Mouse (Mus musculus): ENCODE data around the gene Prmt8. TPM values are rescaled to one million over a fixed set of nuclear protein-coding genes. Genes with fewer than 3 reads are reported as not detected.

The Prmt8 gene
- polyA plus RNA-seq, 1 experiment = not detected

DNA sequence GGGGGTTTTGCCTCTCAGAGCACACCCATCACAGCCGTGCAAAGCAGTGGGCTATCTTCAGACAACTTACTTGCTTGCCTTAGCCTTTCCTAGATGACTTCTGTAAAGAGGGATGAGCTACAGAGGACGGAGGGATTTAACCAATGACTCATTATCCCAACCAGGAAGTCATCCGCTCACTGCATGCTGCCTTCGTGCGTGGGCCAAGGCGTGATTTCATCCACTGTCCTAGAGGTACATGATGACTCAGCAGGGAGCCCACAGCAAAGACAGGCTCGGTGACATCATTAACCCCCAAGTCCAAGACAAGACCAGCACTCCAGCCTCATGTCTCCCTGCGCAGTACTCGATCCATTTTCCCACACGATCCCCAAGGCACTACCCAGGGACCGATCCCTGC is 112.1 kb downstream of the Prmt8 start:
- Histone ChIP-seq H3K36me3 (ENCODE audit: control insufficient read depth, insufficient read depth, low read length) (peaks cover 7% of the 10 kb centered on the region), H3K27me3 (ENCODE audit: control insufficient read depth, insufficient read depth, low read length) (no peaks in the 10 kb centered on the region), H3K4me3 (ENCODE audit: extremely low read depth, insufficient read depth, insufficient read length) (no peak overlapping the region), H3K27ac (ENCODE audit: insufficient read depth, low read length) (no peak overlapping the region), H3K4me1 (ENCODE audit: control insufficient read depth, insufficient read depth, insufficient read length) (no peaks in the 10 kb centered on the region)
- 94% methylated on average over 11 of the region's 11 CpGs for WGBS
- DNase-seq (ENCODE audit: low read depth in 1 of 2, low spot score in 2 of 2) = no peak
- TF ChIP-seq CTCF (IDR thresholded peaks at IDR 0.05; ENCODE audit: extremely low read depth, insufficient read depth, insufficient read length, insufficient replicate concordance) (no peak), POLR2A (IDR thresholded peaks at IDR 0.05; ENCODE audit: low read depth, low read length) (no peak)

DNA sequence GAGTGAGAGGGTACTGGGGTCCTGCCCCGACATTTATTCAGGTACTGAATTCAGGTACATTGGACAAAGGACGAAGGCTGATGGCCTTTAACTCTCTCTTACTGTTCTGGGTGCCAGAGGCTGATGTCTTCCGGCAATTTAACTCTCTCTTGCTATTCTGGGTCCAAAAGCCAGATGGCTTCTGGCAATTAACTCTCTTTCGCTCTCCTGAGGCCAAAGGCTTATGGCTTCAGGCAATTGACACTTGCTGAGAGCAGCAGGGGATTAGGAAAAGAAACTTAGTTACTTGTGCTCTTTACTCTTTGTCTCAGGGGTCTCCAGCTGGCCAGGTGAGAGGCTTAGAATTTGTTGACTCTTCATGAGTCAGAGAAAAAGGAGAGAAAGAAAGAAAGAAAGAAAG is 113.3 kb downstream of the Prmt8 start:
- TF ChIP-seq POLR2A (IDR thresholded peaks at IDR 0.05; ENCODE audit: low read depth, low read length) = no peak
- no peak for TF ChIP-seq CTCF (IDR thresholded peaks at IDR 0.05; ENCODE audit: extremely low read depth, insufficient read depth, insufficient read length, insufficient replicate concordance)
- 89% methylated on average over 4 of the region's 4 CpGs for WGBS
- no peak overlapping the region for H3K27ac ChIP-seq (ENCODE audit: insufficient read depth, low read length)
- H3K4me1 ChIP-seq (ENCODE audit: control insufficient read depth, insufficient read depth, insufficient read length) = no peaks in the 10 kb centered on the region
- H3K4me3 ChIP-seq (ENCODE audit: extremely low read depth, insufficient read depth, insufficient read length) = no peak overlapping the region
- peaks cover 7% of the 10 kb centered on the region for H3K36me3 ChIP-seq (ENCODE audit: control insufficient read depth, insufficient read depth, low read length)
- H3K27me3 ChIP-seq (ENCODE audit: control insufficient read depth, insufficient read depth, low read length) = no peaks in the 10 kb centered on the region
- no peak for DNase-seq (ENCODE audit: low read depth in 1 of 2, low spot score in 2 of 2)

DNA sequence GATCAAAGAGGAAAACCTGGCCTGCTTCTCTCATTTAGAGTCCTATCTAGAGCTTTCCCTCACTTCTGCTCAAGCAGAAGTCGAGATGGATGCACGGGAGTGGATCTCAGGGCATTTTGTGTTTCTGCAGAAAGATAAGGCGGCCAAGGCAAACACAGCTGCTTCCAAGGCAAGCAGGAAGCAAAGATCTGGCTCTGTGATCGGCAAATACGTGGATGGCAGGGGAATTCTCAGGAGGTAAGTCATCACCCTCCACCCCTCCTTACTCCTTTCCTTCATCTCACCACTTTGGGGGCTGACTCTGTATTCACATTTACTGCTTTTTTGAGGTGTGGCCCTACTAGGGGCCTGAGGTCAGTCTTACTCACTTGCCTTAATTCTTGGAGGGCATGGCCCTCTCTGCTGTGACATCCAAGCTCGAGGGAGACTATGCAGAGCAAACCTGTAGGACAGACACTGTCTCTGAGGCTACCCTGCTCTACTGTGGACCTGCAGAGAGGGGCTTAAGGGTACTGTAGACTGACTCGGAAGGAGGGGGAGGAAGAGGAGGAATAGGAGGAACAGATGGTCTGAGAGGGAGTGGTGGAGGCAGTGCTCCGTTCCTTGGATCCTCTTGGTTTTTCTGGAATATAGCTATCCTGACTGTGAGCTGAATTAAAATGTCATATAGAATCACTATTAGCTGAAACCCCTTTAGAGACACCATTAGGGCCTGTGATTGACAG is 128.0 kb downstream of the Prmt8 start:
- H3K4me3 ChIP-seq (ENCODE audit: extremely low read depth, insufficient read depth, insufficient read length) = no peak overlapping the region
- no peak for DNase-seq (ENCODE audit: low read depth in 1 of 2, low spot score in 2 of 2)
- no peaks in the 10 kb centered on the region for H3K4me1 ChIP-seq (ENCODE audit: control insufficient read depth, insufficient read depth, insufficient read length)
- WGBS = 87% methylated on average over 8 of the region's 8 CpGs
- no peaks in the 10 kb centered on the region for H3K27me3 ChIP-seq (ENCODE audit: control insufficient read depth, insufficient read depth, low read length)
- H3K36me3 ChIP-seq (ENCODE audit: control insufficient read depth, insufficient read depth, low read length) = peaks cover 4% of the 10 kb centered on the region; the same call in 1 of the 2 replicates
- no peak overlapping the region for H3K27ac ChIP-seq (ENCODE audit: insufficient read depth, low read length)
- TF ChIP-seq CTCF (IDR thresholded peaks at IDR 0.05; ENCODE audit: extremely low read depth, insufficient read depth, insufficient read length, insufficient replicate concordance) = no peak
- TF ChIP-seq POLR2A (IDR thresholded peaks at IDR 0.05; ENCODE audit: low read depth, low read length) = no peak

Other genes starting within 250 kb of the Prmt8 start
- 3.4 and 4.0 TPM in 2 replicates for gene Cracr2a, start 208.1 kb downstream of the Prmt8 start, polyA plus RNA-seq (2012; rRNA removed)
- gene Tspan11, start 118.1 kb upstream of the Prmt8 start, polyA plus RNA-seq (2012; rRNA removed) = 0.36 and 0.42 TPM in 2 replicates